Mouse (Mus musculus) cerebellum, adult 2 months (tissue): ENCODE results near the gene Senp5. TPM values are rescaled to one million over a fixed set of nuclear protein-coding genes. Genes with fewer than 3 reads are reported as not detected.

Experiments
- DNase-seq, 2 experiments: peaks; one replicate each; pipeline ENCODE4 v3.0.0; 2021
- H3K27ac ChIP-seq: fragments of 200-500 bp; 2 replicates; pipeline ENCODE4 v1.5.1; 2012; ENCODE audit warnings: low read length, control low read depth, inconsistent platforms; ENCODE audit not compliant: insufficient read depth
- H3K27me3 ChIP-seq: fragments of 200-500 bp; 2 replicates; pipeline ENCODE4 v1.6.1; 2012; ENCODE audit warnings: inconsistent platforms, mild to moderate bottlenecking, low read length, moderate library complexity; ENCODE audit not compliant: control insufficient read depth, insufficient read depth
- H3K4me1 ChIP-seq: fragments of 200-500 bp; 2 replicates; pipeline ENCODE4 v1.6.1; 2011; ENCODE audit warnings: low read length; ENCODE audit not compliant: control insufficient read depth, insufficient read depth
- H3K4me3 ChIP-seq: fragments of 200-500 bp; replicated peaks from 2 replicates; pipeline ENCODE3; 2011; ENCODE audit warnings: mild to moderate bottlenecking, low read depth, low read length, control low read depth; ENCODE audit not compliant: insufficient read depth
- CTCF ChIP-seq: fragments of 200-500 bp; IDR thresholded peaks from 2 replicates; pipeline ENCODE4 v1.5.1; 2011; ENCODE audit warnings: low read depth, mild to moderate bottlenecking, control low read depth, low read length, moderate library complexity, borderline replicate concordance; ENCODE audit not compliant: insufficient read depth
- POLR2A ChIP-seq: fragments of 200-500 bp; IDR thresholded peaks from 2 replicates; pipeline ENCODE4 v1.6.1; 2011; ENCODE audit warnings: low read length, control low read depth, borderline replicate concordance; ENCODE audit not compliant: insufficient read depth
- WGBS: fragments of 180-500 bp; shearing (Covaris S2); methylation state at CpG from one replicate; pipeline ENCODE4 v1.1.7; 2018; 5-methylcytosine and 5-hydroxymethylcytosine counted together
- polyA plus RNA-seq: library from polyadenylated mRNA; depleted of rRNA; stranded (reverse); fragments of >200 nt; gene quantifications from 2 replicates; pipeline ENCODE4 v1.2.3, GENCODE M21; 2012

Gene Senp5
- polyA plus RNA-seq, 1 experiment = 25.0 TPM

DNA sequence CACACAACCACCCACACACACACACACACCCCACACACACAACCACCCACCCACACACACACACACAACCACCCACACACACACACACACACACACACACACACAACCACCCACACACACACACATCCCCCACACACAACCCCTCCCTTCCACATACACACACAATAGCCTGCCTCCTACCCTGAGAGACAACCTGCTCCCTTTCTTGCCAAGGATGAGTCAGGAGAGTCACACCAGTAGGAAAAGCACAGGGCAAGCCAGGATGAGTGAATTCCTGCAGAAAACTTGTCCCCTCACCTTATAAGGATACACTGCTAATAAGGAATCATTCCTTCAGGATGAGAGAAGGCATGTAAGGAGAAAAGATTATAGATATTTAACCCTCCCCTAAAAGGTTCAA is 9.1 kb downstream of the Senp5 start:
- no peak for DNase-seq
- H3K27ac ChIP-seq = no peak overlapping the region
- H3K4me1 ChIP-seq = no peaks in the 10 kb centered on the region
- TF ChIP-seq CTCF (no peak), POLR2A (no peak)
- no peak overlapping the region for H3K4me3 ChIP-seq
- no peaks in the 10 kb centered on the region for H3K27me3 ChIP-seq

DNA sequence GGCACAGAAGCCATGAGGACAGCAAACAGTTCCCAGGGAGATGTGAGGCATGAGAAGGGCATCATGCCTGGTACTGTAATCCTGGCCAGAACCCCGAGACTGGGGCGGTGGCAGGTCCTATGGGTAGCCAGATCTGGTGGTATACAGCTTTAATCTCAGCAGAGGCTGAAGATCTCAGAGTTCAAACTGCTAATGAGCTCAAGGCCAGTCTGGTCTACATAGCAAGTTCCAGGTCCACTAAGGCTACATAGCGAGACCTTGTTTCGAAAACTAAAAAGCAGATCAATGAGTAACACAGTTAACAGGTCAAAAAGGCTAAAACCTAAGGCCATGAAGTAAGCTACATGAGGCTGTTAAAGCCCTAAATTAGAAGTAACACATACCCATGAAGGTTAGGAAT is 9.9 kb downstream of the Senp5 start:
- Histone ChIP-seq H3K4me1 (no peaks in the 10 kb centered on the region), H3K27ac (no peak overlapping the region), H3K4me3 (no peak overlapping the region), H3K27me3 (no peaks in the 10 kb centered on the region)
- no peak for DNase-seq
- TF ChIP-seq CTCF (no peak), POLR2A (no peak)
- 88% methylated on average over 4 of the region's 4 CpGs for WGBS

DNA sequence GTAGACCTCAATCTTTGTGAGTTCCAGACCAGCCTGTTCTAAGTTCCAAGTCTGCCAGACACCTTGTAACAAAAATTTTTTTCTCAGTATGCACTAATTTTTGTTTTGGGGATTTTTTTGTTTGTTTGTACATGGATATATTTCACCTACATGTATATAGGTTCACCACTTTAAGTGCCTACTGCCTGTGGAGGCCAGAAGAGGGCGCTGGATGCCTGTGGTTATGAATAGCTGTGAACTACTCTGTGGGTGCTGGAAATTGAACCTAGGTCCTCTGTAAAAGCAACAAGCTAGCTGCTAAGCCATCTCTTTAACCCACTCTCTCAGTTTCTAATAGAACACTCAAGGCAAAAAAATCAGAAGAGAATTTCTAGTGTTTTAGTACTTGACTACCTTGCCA is 11.0 kb downstream of the Senp5 start:
- no peaks in the 10 kb centered on the region for H3K4me1 ChIP-seq
- no peak overlapping the region for H3K27ac ChIP-seq
- DNase-seq = no peak
- no peaks in the 10 kb centered on the region for H3K27me3 ChIP-seq
- H3K4me3 ChIP-seq = no peak overlapping the region
- WGBS = 61% methylated on average over 1 of the region's 1 CpGs
- TF ChIP-seq POLR2A = no peak
- no peak for TF ChIP-seq CTCF

DNA sequence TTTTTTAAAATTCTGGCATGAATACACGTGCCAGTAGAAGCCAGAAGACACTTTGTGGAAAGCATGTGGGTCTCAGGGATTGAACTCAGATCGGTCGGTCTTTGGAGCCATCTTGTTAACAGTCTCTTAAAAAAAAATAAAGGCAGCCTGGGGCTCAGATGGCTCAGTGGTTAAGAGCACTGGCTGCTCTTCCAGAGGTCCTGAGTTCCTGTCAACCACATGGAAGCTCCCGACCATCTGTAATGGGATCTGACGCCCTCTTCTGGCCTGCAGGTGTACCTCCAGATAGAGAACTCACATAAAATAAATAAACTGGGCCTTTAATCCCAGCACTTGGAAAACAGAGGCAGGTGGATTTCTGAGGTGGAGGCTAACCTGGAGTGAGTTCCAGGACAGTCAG is 22.1 kb downstream of the Senp5 start:
- no peak for DNase-seq
- 74% methylated on average over 5 of the region's 5 CpGs for WGBS
- Histone ChIP-seq H3K27me3 (no peaks in the 10 kb centered on the region), H3K27ac (no peak overlapping the region), H3K4me3 (no peak overlapping the region), H3K4me1 (no peaks in the 10 kb centered on the region)
- no peak for TF ChIP-seq CTCF
- no peak for TF ChIP-seq POLR2A

DNA sequence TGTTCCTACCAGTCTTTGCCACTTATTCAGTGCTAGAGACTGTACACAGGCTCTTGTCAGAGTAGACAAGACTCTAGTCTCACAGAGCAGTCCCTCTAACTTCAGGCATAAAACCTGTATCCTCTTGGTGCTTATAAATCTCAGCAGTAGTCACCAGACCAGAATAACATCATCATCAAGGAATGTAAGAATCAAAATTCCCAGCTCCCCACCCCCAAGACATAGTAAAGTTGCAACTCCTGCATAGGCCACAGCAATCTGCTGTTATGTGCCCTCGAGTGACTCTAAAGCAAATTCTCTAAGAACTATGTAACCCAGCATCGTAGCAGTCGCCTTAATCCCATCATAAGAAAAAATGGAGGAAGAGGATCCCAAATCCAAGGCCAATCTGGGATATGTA is 23.6 kb downstream of the Senp5 start:
- WGBS = 95% methylated on average over 3 of the region's 3 CpGs

DNA sequence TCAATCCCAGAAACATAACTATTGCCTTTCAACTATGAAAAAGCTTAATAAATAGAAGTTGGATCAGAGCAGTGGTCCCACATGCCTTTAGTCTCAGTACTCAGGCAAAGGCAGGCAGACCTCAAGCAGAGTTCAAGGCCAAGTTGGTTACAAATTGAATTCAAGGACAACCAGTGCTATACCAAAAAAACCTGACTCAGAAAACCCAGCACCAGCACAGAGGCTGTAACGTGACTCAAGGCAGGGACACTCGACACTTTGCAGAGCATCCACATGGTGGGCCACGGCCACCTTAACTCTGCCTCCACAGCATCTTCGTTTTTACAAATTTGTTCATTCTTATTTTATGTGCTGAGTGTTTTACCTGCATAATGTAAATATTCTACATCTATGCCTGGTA is 27.8 kb downstream of the Senp5 start:
- no peak for DNase-seq
- Histone ChIP-seq H3K27me3 (no peaks in the 10 kb centered on the region), H3K27ac (no peak overlapping the region), H3K4me1 (no peaks in the 10 kb centered on the region), H3K4me3 (no peak overlapping the region)
- TF ChIP-seq POLR2A = no peak
- 89% methylated on average over 4 of the region's 4 CpGs for WGBS

More for the DNA sequence above, 23.6 kb downstream of the Senp5 start:
- H3K4me3 ChIP-seq = no peak overlapping the region
- no peak overlapping the region for H3K27ac ChIP-seq
- no peak for DNase-seq
- TF ChIP-seq CTCF = no peak
- TF ChIP-seq POLR2A = no peak
- H3K27me3 ChIP-seq = no peaks in the 10 kb centered on the region
- H3K4me1 ChIP-seq = no peaks in the 10 kb centered on the region

DNA sequence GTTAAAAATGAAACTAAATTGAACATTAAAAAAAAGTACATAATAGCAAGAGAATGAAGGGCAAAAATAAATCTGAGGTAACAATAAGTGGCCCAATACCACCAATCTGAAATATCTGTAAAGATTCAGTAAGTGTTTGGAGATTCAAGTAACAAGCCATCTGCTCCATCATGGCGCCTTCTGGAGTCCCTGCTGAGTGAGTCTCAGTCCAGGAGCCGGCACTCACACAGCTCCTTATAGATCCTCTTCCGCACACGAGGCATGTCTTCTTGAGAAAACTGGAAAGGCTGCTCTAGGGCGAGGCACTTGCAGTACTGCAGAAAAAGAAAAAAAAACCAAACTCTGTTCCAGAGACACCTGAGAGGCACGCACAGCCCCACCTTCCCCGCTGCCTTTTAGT is 39.9 kb downstream of the Senp5 start:
- Histone ChIP-seq H3K27ac (no peak overlapping the region), H3K4me1 (no peaks in the 10 kb centered on the region), H3K4me3 (no peak overlapping the region), H3K27me3 (no peaks in the 10 kb centered on the region)
- 44% methylated on average over 7 of the region's 7 CpGs for WGBS
- TF ChIP-seq POLR2A (no peak), CTCF (no peak)
- DNase-seq = no peak

DNA sequence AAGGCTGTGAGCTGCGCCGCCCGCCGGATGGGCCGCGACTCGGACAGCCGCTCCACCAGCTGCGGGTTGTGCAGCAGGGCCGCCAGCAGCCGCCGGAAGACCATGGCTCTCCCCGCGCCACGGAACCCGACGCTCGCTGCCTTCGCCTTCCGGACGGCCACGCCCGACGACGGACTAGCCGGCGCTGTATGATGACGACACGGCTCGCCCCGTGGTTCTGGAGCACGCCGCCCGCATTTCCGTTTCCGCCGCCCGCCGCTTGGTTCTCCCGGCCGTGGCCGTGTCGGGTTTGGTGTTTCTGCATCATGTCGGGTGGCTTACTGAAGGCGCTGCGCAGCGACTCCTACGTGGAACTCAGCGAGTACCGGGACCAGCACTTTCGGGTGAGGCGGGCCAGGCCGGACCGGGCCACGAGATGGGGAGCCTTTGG is 54.7 kb downstream of the Senp5 start, which contains the start of the genes 0610012G03Rik and Ncbp2:
0610012G03Rik (minus strand) TSS at position 150 of the 430 bp plus-strand sequence.
Ncbp2 (plus strand) TSS at position 169 of the 430 bp plus-strand sequence.
- TF ChIP-seq CTCF (no peak), POLR2A (peak; percentile 92)
- peak; percentile 95 to 97 for DNase-seq
- peaks cover 26% of the 10 kb centered on the region for H3K4me1 ChIP-seq
- peak within 1 kb of the TSS; percentile 62 for H3K27ac ChIP-seq
- peak within 1 kb of the TSS; percentile 91 for H3K4me3 ChIP-seq
- under 1% methylated on average over 55 of the region's 55 CpGs for WGBS
- no peaks in the 10 kb centered on the region for H3K27me3 ChIP-seq

DNA sequence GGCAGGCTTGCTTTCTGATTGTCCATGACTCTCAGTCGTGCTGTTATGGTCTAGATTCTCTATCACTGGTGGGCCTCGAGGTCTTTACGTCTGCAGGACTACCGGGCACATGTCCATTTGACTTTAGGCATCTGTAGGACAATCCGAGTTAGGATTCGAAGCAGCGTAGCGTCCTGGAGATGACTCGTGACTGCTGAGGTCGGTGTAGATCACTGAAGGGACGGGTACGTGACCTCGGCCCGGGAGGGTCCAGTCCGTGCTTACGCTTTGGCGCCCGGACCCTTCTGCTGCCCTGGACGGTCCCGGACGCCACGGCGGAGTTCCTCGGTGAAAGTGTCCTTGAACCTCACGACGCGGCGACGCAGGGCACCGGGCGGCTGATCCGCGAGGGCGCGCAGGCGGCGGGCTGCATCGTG is 55.2 kb downstream of the Senp5 start:
- Histone ChIP-seq H3K27me3 (no peaks in the 10 kb centered on the region), H3K4me1 (peaks cover 26% of the 10 kb centered on the region), H3K27ac (peak overlapping the region; percentile 62), H3K4me3 (peak overlapping the region; percentile 91)
- WGBS = under 1% methylated on average over 38 of the region's 38 CpGs
- DNase-seq = no peak
- TF ChIP-seq POLR2A = no peak
- TF ChIP-seq CTCF = no peak
